Mouse (Mus musculus) forebrain, postnatal 0 days (tissue): ENCODE measurements around the gene Eif3i. TPM values are rescaled to one million over a fixed set of nuclear protein-coding genes. Genes with fewer than 3 reads are reported as not detected.

Experiments used
- ATAC-seq: fragments of 200-750 bp; cut with Nextera tagmentation; 2 replicates; pipeline ENCODE4 v1.8.0; 2017; ENCODE audit warnings: mild to moderate bottlenecking, moderate library complexity
- DNase-seq: peaks from one replicate; pipeline ENCODE4 v3.0.0-alpha.2; 2015
- H3K27ac ChIP-seq: fragments of 300-500 bp; sonication (generic); 2 replicates; pipeline ENCODE4 v1.5.1; 2014; ENCODE audit warnings: low read depth, mild to moderate bottlenecking, antibody characterized with exemption, low read length, moderate library complexity, mixed read lengths
- H3K27me3 ChIP-seq: fragments of 300-500 bp; sonication (generic); 2 replicates; pipeline ENCODE4 v1.6.1; 2014; ENCODE audit warnings: mild to moderate bottlenecking, low read length, mixed read lengths; ENCODE audit not compliant: insufficient read depth
- H3K36me3 ChIP-seq: fragments of 300-500 bp; sonication (generic); 2 replicates; pipeline ENCODE4 v1.6.1; 2014; ENCODE audit warnings: mild to moderate bottlenecking, moderate library complexity; ENCODE audit not compliant: insufficient read depth
- H3K4me1 ChIP-seq: fragments of 300-500 bp; sonication (generic); 2 replicates; pipeline ENCODE4 v1.6.1; 2014; ENCODE audit warnings: antibody characterized with exemption; ENCODE audit not compliant: insufficient read depth
- H3K4me2 ChIP-seq: fragments of 300-500 bp; sonication (generic); 2 replicates; pipeline ENCODE4 v1.6.1; 2014; ENCODE audit warnings: low read depth, mild to moderate bottlenecking, moderate library complexity
- H3K4me3 ChIP-seq: fragments of 300-500 bp; sonication (generic); 2 replicates; pipeline ENCODE4 v1.5.1; 2014; ENCODE audit warnings: low read depth, low read length, mixed read lengths
- H3K9ac ChIP-seq: fragments of 300-500 bp; sonication (generic); 2 replicates; pipeline ENCODE4 v1.6.1; 2014; ENCODE audit warnings: mild to moderate bottlenecking
- H3K9me3 ChIP-seq: fragments of 300-500 bp; sonication (generic); 2 replicates; pipeline ENCODE4 v1.6.1; 2016; ENCODE audit warnings: low read length
- CTCF ChIP-seq: sonication (generic); IDR thresholded peaks from 2 replicates; pipeline ENCODE4 v1.5.1; 2016; ENCODE audit warnings: antibody characterized with exemption, control low read depth, low read depth
- WGBS: fragments of 180-500 bp; shearing (Covaris S2); extraction: QIAGEN DNeasy Blood & Tissue Kit; methylation state at CpG from one replicate; pipeline ENCODE4 v1.1.7; 2014; 5-methylcytosine and 5-hydroxymethylcytosine counted together
- polyA plus RNA-seq: library from polyadenylated mRNA; unstranded; fragments of >200 nt; fragmentation: Nextera tagmentation; extraction: Ambion mirVana; gene quantifications from 2 replicates; pipeline ENCODE4 v1.2.1, GENCODE M21; 2015
- total RNA-seq: library from RNA; depleted of rRNA; stranded (reverse); fragments of >200 nt; gene quantifications from 2 replicates; pipeline ENCODE4 v1.2.3, GENCODE M21; 2014

Eif3i gene
- total and polyA plus RNA-seq, 2 experiments from 2014 or later: 226 to 255 TPM

DNA sequence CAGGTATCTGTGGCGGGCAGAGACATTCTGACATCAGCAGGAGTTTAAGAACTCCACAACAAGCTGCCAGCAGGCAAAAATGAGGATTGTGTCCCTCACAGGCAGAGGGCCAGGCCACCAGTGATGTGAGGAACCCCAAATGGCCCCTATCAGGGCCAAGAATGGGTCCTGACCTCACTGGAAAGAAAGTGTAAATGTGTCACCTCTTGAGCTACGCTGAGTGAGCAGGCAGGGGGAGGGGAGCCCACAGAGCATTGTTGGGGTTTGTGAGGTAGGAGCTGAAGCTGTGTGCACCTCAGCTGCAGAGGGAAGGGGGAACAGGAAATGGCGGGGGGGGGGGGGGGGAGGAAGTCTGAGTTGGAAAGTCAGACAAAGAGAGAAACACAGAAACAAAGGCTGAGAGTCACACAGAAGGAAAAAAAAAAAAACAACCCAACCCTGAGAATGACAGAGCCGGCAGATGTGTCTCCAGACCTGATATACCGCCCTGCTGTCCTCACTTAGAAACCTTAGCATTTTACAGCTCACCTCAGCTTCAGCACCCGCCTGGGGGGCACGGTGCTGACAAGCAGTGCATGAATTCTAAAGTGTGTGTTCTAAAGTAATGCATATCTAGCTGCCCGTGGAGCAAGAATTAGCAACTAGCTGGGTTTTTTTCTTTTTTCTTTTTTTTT, 25.1 kb downstream of the Eif3i start:
- Histone ChIP-seq H3K9me3 (no peaks in the 10 kb centered on the region), H3K4me3 (no peak overlapping the region), H3K4me2 (no peak overlapping the region), H3K4me1 (no peaks in the 10 kb centered on the region), H3K9ac (no peak overlapping the region), H3K27ac (no peak overlapping the region), H3K36me3 (no peaks in the 10 kb centered on the region), H3K27me3 (no peaks in the 10 kb centered on the region)
- TF ChIP-seq CTCF: no peak
- DNase-seq (no peak), ATAC-seq (no peak)
- WGBS: 62% methylated on average over 7 of the region's 8 CpGs

DNA sequence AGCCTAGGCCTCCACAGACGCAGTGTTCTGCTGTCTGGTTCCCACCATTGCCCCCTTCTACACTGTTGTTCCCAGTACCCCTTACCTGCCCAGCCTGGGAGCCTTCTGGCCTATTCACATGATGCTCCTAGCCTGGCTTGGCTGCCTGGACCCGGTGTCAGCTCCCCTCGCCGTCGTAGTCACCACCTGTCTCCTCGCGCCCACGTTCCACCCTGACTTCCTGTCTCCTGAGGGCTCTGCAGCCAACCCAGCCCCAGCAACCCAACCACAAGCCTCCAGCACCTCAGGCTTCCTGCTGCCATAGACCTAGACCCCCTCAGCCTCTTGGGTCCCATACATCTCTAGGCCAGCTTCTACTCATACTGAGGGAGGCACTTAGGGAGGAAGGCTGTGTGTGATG, 27.0 kb downstream of the Eif3i start, which contains the start of gene Lck:
TSS of gene Lck (minus strand) at position 212 of the 400 bp plus-strand sequence.
- no peak within 1 kb of the TSS for H3K27ac ChIP-seq

DNA sequence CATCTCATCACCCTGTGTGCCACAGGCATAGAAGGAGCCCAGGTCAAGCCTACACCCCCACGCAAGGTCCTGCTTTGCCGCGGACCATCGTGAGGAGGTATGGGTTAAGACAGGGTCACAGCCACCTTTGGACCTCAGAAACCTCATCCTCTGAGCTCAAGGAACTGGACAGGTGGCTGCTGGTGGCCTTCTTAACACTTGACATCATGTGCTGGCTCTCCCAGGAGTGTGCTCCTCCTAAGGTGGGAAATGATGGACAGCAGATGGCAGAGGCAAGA, 27.4 kb downstream of the Eif3i start:
- 97% methylated on average over 4 of the region's 4 CpGs for WGBS
- no peak for DNase-seq
- no peak for ATAC-seq
- Histone ChIP-seq H3K36me3 (no peaks in the 10 kb centered on the region), H3K27me3 (no peaks in the 10 kb centered on the region), H3K9ac (no peak overlapping the region), H3K4me1 (no peaks in the 10 kb centered on the region), H3K27ac (no peak overlapping the region), H3K4me3 (no peak overlapping the region), H3K9me3 (no peaks in the 10 kb centered on the region), H3K4me2 (no peak overlapping the region)
- TF ChIP-seq CTCF: no peak

More for the DNA sequence above, 27.0 kb downstream of the Eif3i start, which contains the start of gene Lck:
- Histone ChIP-seq H3K4me2 (no peak within 1 kb of the TSS), H3K9ac (no peak within 1 kb of the TSS), H3K9me3 (no peaks in the 10 kb centered on the region), H3K27me3 (no peaks in the 10 kb centered on the region), H3K4me1 (no peaks in the 10 kb centered on the region), H3K4me3 (no peak within 1 kb of the TSS), H3K36me3 (no peaks in the 10 kb centered on the region)
- 93% methylated on average over 8 of the region's 8 CpGs for WGBS
- no peak for TF ChIP-seq CTCF
- ATAC-seq (no peak), DNase-seq (no peak)

DNA sequence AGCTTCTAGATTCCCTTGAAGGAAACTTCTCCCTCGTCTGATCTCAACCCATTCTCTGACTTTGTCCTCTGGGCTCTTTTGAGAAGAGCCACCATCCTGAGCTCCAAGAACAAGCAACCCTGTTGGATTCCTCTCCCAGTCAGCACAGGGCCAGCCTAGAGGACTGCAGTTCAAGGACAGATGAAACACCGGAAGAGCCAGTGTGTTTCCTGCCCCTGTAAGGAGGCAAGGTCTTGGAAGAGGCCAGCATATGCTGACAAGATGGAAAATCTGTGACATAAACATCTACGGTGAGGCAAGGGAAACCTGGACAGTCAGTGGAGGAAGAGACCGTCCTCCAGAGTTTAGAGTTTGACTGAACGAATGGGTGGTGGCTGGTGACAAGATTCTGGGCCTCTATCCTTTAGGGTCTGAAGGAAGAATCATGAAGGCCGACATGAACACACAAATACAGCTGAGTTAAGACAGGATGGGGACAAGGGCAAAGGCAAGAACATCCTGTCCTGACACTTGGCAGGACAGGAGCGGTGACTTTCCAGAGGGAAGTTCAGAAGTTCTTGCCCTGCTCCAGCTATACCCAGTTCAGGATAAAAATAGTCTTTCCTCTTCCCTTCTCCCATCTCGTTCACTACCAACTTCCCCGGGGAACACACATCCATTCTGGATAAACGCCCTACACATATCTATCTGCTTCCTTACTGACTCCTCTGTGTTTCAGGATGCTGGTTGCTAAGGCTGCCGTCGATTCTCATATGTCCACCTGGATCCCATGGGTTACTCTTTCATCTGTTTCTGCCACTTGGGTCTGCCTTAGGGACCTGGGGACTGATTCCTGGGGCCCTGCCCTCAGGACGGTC, 28.0 kb downstream of the Eif3i start:
- ATAC-seq: no peak
- no peaks in the 10 kb centered on the region for H3K27me3 ChIP-seq
- no peak overlapping the region for H3K27ac ChIP-seq
- DNase-seq: no peak
- TF ChIP-seq CTCF: no peak
- no peaks in the 10 kb centered on the region for H3K9me3 ChIP-seq
- WGBS: 86% methylated on average over 13 of the region's 13 CpGs
- H3K36me3 ChIP-seq: no peaks in the 10 kb centered on the region
- no peaks in the 10 kb centered on the region for H3K4me1 ChIP-seq
- H3K4me3 ChIP-seq: no peak overlapping the region
- no peak overlapping the region for H3K4me2 ChIP-seq
- H3K9ac ChIP-seq: no peak overlapping the region

DNA sequence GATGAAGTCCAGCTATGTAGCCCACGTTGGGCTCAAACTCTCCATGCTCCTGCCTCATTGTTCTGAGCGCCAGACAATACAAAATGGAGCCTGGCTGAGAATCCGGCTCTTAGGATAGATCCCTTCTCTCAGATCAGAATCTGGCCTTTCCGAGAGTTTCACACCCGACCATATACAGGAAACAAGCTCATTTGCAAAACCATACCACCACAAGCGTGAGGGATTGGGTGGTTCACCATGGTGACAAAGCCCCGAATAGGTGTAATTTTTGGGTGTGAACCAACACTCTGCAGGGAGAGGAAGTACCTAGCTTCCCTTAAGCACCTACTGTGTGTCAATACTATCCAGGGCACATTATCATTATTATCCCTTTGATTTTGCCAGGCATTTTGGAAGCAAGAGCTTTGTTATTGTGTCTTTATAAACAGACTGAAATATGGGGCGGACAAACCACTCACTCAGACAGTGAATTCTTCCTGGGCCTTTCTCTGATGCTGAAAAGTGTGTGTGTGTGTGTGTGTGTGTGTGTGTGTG, 28.8 kb downstream of the Eif3i start:
- Histone ChIP-seq H3K27me3 (no peaks in the 10 kb centered on the region), H3K4me3 (no peak overlapping the region), H3K4me2 (no peak overlapping the region), H3K9me3 (no peaks in the 10 kb centered on the region), H3K9ac (no peak overlapping the region), H3K4me1 (no peaks in the 10 kb centered on the region), H3K36me3 (no peaks in the 10 kb centered on the region), H3K27ac (no peak overlapping the region)
- WGBS: 71% methylated on average over 8 of the region's 8 CpGs
- DNase-seq (no peak), ATAC-seq (no peak)
- TF ChIP-seq CTCF: no peak

DNA sequence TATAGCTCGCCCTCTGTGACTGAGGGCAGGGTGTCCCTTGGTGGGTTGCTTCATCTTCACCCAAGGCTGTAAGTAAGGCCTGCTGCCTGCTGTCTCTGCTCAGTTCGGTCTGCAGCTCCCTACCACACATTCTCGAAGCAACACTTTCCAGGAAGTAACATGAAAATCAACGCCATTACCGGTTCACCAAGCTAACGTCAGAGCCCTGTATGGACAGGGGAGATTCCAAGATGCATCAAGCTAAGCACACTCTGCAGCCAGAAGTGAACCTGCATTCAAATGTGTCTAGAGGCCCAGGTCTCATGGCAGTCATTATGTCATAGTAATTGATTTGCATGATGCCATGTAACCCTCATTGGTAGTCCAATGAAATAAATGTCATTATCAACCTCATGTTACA, 30.4 kb downstream of the Eif3i start:
- TF ChIP-seq CTCF: no peak
- Histone ChIP-seq H3K27ac (no peak overlapping the region), H3K4me3 (no peak overlapping the region), H3K4me1 (no peaks in the 10 kb centered on the region), H3K4me2 (no peak overlapping the region), H3K9ac (no peak overlapping the region), H3K9me3 (no peaks in the 10 kb centered on the region), H3K36me3 (no peaks in the 10 kb centered on the region), H3K27me3 (no peaks in the 10 kb centered on the region)
- DNase-seq (no peak), ATAC-seq (no peak)
- WGBS: 90% methylated on average over 6 of the region's 6 CpGs

DNA sequence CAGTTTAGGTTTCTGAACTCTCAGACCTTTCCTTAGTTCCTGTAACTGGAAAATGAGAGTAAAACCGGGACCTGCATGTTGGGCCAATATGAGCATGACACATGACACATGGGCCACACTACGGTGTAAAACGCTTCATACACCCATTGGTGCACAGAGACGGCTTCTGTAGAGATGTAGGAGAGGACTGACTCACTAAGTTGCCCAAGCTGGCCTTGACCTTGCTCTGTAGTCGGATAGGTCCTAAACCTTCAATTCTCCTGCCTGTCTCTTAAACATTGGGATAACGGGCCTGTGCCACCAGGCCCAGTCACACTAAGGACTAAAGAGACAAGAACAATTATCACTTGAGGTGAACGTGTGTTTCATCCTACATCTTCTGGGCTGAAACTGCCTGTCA, 32.1 kb downstream of the Eif3i start:
- ATAC-seq: no peak
- H3K9ac ChIP-seq: no peak overlapping the region
- WGBS: 92% methylated on average over 7 of the region's 7 CpGs
- no peak for TF ChIP-seq CTCF
- H3K27ac ChIP-seq: no peak overlapping the region
- H3K4me2 ChIP-seq: no peak overlapping the region
- H3K27me3 ChIP-seq: no peaks in the 10 kb centered on the region
- no peak overlapping the region for H3K4me3 ChIP-seq
- no peak for DNase-seq
- no peaks in the 10 kb centered on the region for H3K9me3 ChIP-seq
- H3K36me3 ChIP-seq: no peaks in the 10 kb centered on the region
- no peaks in the 10 kb centered on the region for H3K4me1 ChIP-seq
